Mouse (Mus musculus) embryonic facial prominence, embryonic 12.5 days (tissue): ENCODE measurements around the gene Tdgf1. TPM values are rescaled to one million over a fixed set of nuclear protein-coding genes. Genes with fewer than 3 reads are reported as not detected.

ENCODE experiments used
- ATAC-seq: fragments of 200-750 bp; cut with Nextera tagmentation; 2 replicates; pipeline ENCODE4 v1.8.0; 2017; ENCODE audit not compliant: insufficient number of reproducible peaks, insufficient read depth, low FRiP score, low TSS enrichment
- H3K27ac ChIP-seq: fragments of 300-500 bp; sonication (generic); 2 replicates; pipeline ENCODE4 v1.5.1; 2016; ENCODE audit warnings: mild to moderate bottlenecking
- H3K27me3 ChIP-seq: fragments of 300-500 bp; sonication (generic); 2 replicates; pipeline ENCODE4 v1.6.1; 2016; ENCODE audit warnings: mild to moderate bottlenecking, moderate library complexity
- H3K36me3 ChIP-seq: fragments of 300-500 bp; sonication (generic); 2 replicates; pipeline ENCODE4 v1.6.1; 2016; ENCODE audit warnings: mild to moderate bottlenecking
- H3K4me1 ChIP-seq: fragments of 300-500 bp; sonication (generic); 2 replicates; pipeline ENCODE4 v1.6.1; 2016
- H3K4me2 ChIP-seq: fragments of 300-500 bp; sonication (generic); replicated peaks from 2 replicates; pipeline ENCODE4 v1.6.1; 2016; ENCODE audit warnings: mild to moderate bottlenecking, moderate library complexity
- H3K4me3 ChIP-seq: fragments of 300-500 bp; sonication (generic); 2 replicates; pipeline ENCODE4 v1.5.1; 2016; ENCODE audit warnings: mild to moderate bottlenecking
- H3K9ac ChIP-seq: fragments of 300-500 bp; sonication (generic); 2 replicates; pipeline ENCODE4 v1.6.1; 2016; ENCODE audit warnings: mild to moderate bottlenecking, moderate library complexity
- H3K9me3 ChIP-seq: fragments of 300-500 bp; sonication (generic); 2 replicates; pipeline ENCODE4 v1.6.1; 2016; ENCODE audit warnings: mild to moderate bottlenecking, moderate library complexity
- WGBS: fragments of 180-500 bp; shearing (Covaris S2); methylation state at CpG from one replicate; pipeline ENCODE4 v1.1.7; 2016; 5-methylcytosine and 5-hydroxymethylcytosine counted together
- polyA plus RNA-seq: library from polyadenylated mRNA; unstranded; fragments of >200 nt; fragmentation: Nextera tagmentation; extraction: Ambion mirVana; gene quantifications from 2 replicates; pipeline ENCODE4 v1.2.1, GENCODE M21; 2016

The Tdgf1 gene
- polyA plus RNA-seq, result not detected in 2 replicates

GRCm38 (mm10) chr9:110945926-110946325 lies at the start of gene Tdgf1:
Gene Tdgf1 (minus strand): TSS chr9:110946158.
- H3K27me3 ChIP-seq, result peaks cover 43% of the 10 kb centered on the region
- H3K9me3 ChIP-seq, result no peaks in the 10 kb centered on the region
- H3K4me2 ChIP-seq, result peak within 1 kb of the TSS; percentile 23; the same call in 1 of the 2 replicates
- H3K36me3 ChIP-seq, result no peaks in the 10 kb centered on the region
- peaks cover 9% of the 10 kb centered on the region for H3K4me1 ChIP-seq
- H3K9ac ChIP-seq, result no peak within 1 kb of the TSS
- ATAC-seq, result no peak
- H3K27ac ChIP-seq, result no peak within 1 kb of the TSS
- no peak within 1 kb of the TSS for H3K4me3 ChIP-seq
- 9% methylated on average over 11 of the region's 11 CpGs for WGBS

- 0 out of 2 replicates have a peak overlapping the region, but pooled peaks have one; percentile 41 for H3K27ac ChIP-seq
- H3K4me1 ChIP-seq, result no peaks in the 10 kb centered on the region
- no peaks in the 10 kb centered on the region for H3K27me3 ChIP-seq
- H3K9ac ChIP-seq, result no peak overlapping the region
- 0 out of 2 replicates have a peak, but pooled peaks cover 2% of the 10 kb centered on the region for H3K9me3 ChIP-seq
- WGBS, result 10% methylated on average over 13 of the region's 13 CpGs
- peak overlapping the region; percentile 48 for H3K4me2 ChIP-seq
- no peaks in the 10 kb centered on the region for H3K36me3 ChIP-seq
- H3K4me3 ChIP-seq, result peak overlapping the region; percentile 38
- ATAC-seq, result peak; percentile 32; the same call in 1 of the 2 replicates
These were observed 48.8 kb upstream of the Tdgf1 start for GRCm38 (mm10) chr9:110994716-110995172.

- H3K9ac ChIP-seq, result no peak overlapping the region
- WGBS, result 22% methylated on average over 3 of the region's 3 CpGs
- 0 out of 2 replicates have a peak, but pooled peaks cover 2% of the 10 kb centered on the region for H3K9me3 ChIP-seq
- H3K27me3 ChIP-seq, result no peaks in the 10 kb centered on the region
- ATAC-seq, result no peak
- H3K4me2 ChIP-seq, result no peak overlapping the region
- H3K4me1 ChIP-seq, result no peaks in the 10 kb centered on the region
- no peak overlapping the region for H3K27ac ChIP-seq
- no peak overlapping the region for H3K4me3 ChIP-seq
- H3K36me3 ChIP-seq, result no peaks in the 10 kb centered on the region
These were observed 47.3 kb upstream of the Tdgf1 start for GRCm38 (mm10) chr9:110993281-110993709.

GRCm38 (mm10) chr9:110990204-110990603 lies 44.2 kb upstream of the Tdgf1 start, which contains the start of gene Rtp3:
Gene Rtp3 (minus strand): TSS chr9:110990583.
- no peak for ATAC-seq
- Histone ChIP-seq H3K9me3 (no peaks in the 10 kb centered on the region), H3K9ac (no peak within 1 kb of the TSS), H3K4me1 (no peaks in the 10 kb centered on the region), H3K27ac (no peak within 1 kb of the TSS), H3K27me3 (no peaks in the 10 kb centered on the region), H3K4me3 (no peak within 1 kb of the TSS), H3K36me3 (no peaks in the 10 kb centered on the region), H3K4me2 (no peak within 1 kb of the TSS)
- 51% methylated on average over 6 of the region's 6 CpGs for WGBS

- Histone ChIP-seq H3K4me1 (no peaks in the 10 kb centered on the region), H3K4me2 (no peak overlapping the region), H3K9me3 (no peaks in the 10 kb centered on the region), H3K36me3 (no peaks in the 10 kb centered on the region), H3K27ac (no peak overlapping the region), H3K4me3 (no peak overlapping the region), H3K9ac (no peak overlapping the region), H3K27me3 (no peaks in the 10 kb centered on the region)
- 83% methylated on average over 2 of the region's 2 CpGs for WGBS
- no peak for ATAC-seq
These were observed 43.6 kb upstream of the Tdgf1 start for GRCm38 (mm10) chr9:110989543-110989942.

- H3K9me3 ChIP-seq, result no peaks in the 10 kb centered on the region
- no peak overlapping the region for H3K9ac ChIP-seq
- H3K27me3 ChIP-seq, result no peaks in the 10 kb centered on the region
- no peak overlapping the region for H3K4me3 ChIP-seq
- no peaks in the 10 kb centered on the region for H3K36me3 ChIP-seq
- H3K4me1 ChIP-seq, result no peaks in the 10 kb centered on the region
- no peak for ATAC-seq
- no peak overlapping the region for H3K4me2 ChIP-seq
- WGBS, result 64% methylated on average over 4 of the region's 4 CpGs
- H3K27ac ChIP-seq, result no peak overlapping the region
These were observed 43.2 kb upstream of the Tdgf1 start for GRCm38 (mm10) chr9:110989141-110989540.

- H3K36me3 ChIP-seq, result no peaks in the 10 kb centered on the region
- no peaks in the 10 kb centered on the region for H3K9me3 ChIP-seq
- WGBS, result 82% methylated on average over 3 of the region's 3 CpGs
- H3K9ac ChIP-seq, result no peak overlapping the region
- H3K4me1 ChIP-seq, result no peaks in the 10 kb centered on the region
- no peak overlapping the region for H3K4me2 ChIP-seq
- no peak overlapping the region for H3K27ac ChIP-seq
- ATAC-seq, result no peak
- no peaks in the 10 kb centered on the region for H3K27me3 ChIP-seq
- H3K4me3 ChIP-seq, result no peak overlapping the region
These were observed 42.1 kb upstream of the Tdgf1 start for GRCm38 (mm10) chr9:110988078-110988477.

- ATAC-seq, result no peak
These were observed 41.4 kb upstream of the Tdgf1 start for GRCm38 (mm10) chr9:110987331-110987730.

GRCm38 (mm10) chr9:110985951-110986350 lies 40.0 kb upstream of the Tdgf1 start:
- no peaks in the 10 kb centered on the region for H3K27me3 ChIP-seq
- no peak overlapping the region for H3K4me2 ChIP-seq
- H3K27ac ChIP-seq, result no peak overlapping the region
- 88% methylated on average over 8 of the region's 8 CpGs for whole genome bisulfite sequencing
- no peak overlapping the region for H3K4me3 ChIP-seq
- H3K9ac ChIP-seq, result no peak overlapping the region
- H3K36me3 ChIP-seq, result no peaks in the 10 kb centered on the region
- H3K4me1 ChIP-seq, result no peaks in the 10 kb centered on the region
- no peak for ATAC-seq
- no peaks in the 10 kb centered on the region for H3K9me3 ChIP-seq

More at GRCm38 (mm10) chr9:110987331-110987730, 41.4 kb upstream of the Tdgf1 start:
- no peak overlapping the region for H3K9ac ChIP-seq
- no peak overlapping the region for H3K4me3 ChIP-seq
- no peaks in the 10 kb centered on the region for H3K9me3 ChIP-seq
- H3K27me3 ChIP-seq, result no peaks in the 10 kb centered on the region
- no peaks in the 10 kb centered on the region for H3K4me1 ChIP-seq
- H3K36me3 ChIP-seq, result no peaks in the 10 kb centered on the region
- WGBS, result 72% methylated on average over 4 of the region's 4 CpGs
- H3K27ac ChIP-seq, result no peak overlapping the region
- no peak overlapping the region for H3K4me2 ChIP-seq

- no peak overlapping the region for H3K27ac ChIP-seq
- H3K9me3 ChIP-seq, result no peaks in the 10 kb centered on the region
- no peaks in the 10 kb centered on the region for H3K4me1 ChIP-seq
- H3K36me3 ChIP-seq, result no peaks in the 10 kb centered on the region
- no peak overlapping the region for H3K4me3 ChIP-seq
- 92% methylated on average over 5 of the region's 5 CpGs for WGBS
- ATAC-seq, result no peak
- H3K9ac ChIP-seq, result no peak overlapping the region
- H3K4me2 ChIP-seq, result no peak overlapping the region
- H3K27me3 ChIP-seq, result no peaks in the 10 kb centered on the region
These were observed 39.6 kb upstream of the Tdgf1 start for GRCm38 (mm10) chr9:110985541-110985940.

- no peak overlapping the region for H3K4me2 ChIP-seq
- no peaks in the 10 kb centered on the region for H3K9me3 ChIP-seq
- no peak overlapping the region for H3K27ac ChIP-seq
- no peaks in the 10 kb centered on the region for H3K27me3 ChIP-seq
- H3K4me3 ChIP-seq, result no peak overlapping the region
- no peak overlapping the region for H3K9ac ChIP-seq
- WGBS, result 88% methylated on average over 9 of the region's 9 CpGs
- ATAC-seq, result no peak
- no peaks in the 10 kb centered on the region for H3K4me1 ChIP-seq
- no peaks in the 10 kb centered on the region for H3K36me3 ChIP-seq
These were observed 38.1 kb upstream of the Tdgf1 start for GRCm38 (mm10) chr9:110984096-110984495.

GRCm38 (mm10) chr9:110982351-110982750 lies 36.4 kb upstream of the Tdgf1 start:
- no peak overlapping the region for H3K9ac ChIP-seq
- no peaks in the 10 kb centered on the region for H3K4me1 ChIP-seq
- WGBS, result 44% methylated on average over 4 of the region's 4 CpGs
- no peaks in the 10 kb centered on the region for H3K36me3 ChIP-seq
- H3K4me3 ChIP-seq, result no peak overlapping the region
- H3K27ac ChIP-seq, result no peak overlapping the region
- no peaks in the 10 kb centered on the region for H3K27me3 ChIP-seq
- H3K9me3 ChIP-seq, result no peaks in the 10 kb centered on the region
- no peak overlapping the region for H3K4me2 ChIP-seq
- ATAC-seq, result no peak
